Mouse (Mus musculus): ENCODE data around the gene Plk2. TPM values are rescaled to one million over a fixed set of nuclear protein-coding genes. Genes with fewer than 3 reads are reported as not detected.

The Plk2 gene
- polyA plus RNA-seq, 1 experiment from 2014 or later = 196 TPM

DNA sequence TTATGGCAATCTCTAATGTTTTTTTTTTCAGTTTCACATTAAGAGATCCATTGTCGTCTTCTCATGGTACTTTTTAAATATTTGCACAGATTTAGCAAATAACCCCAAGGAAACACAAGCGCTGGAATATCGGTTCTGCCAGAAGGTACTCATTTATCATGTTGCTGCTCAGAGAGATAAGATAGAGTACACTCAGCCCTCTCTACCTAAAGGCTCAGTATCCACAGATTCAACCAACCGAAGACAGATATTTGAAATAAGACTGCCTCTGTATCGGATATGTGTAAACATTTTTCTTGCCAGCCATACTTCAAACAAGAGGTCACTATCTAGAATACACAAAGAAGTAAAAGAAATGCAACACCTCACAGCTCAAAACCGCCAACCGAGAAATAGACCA is 27.6 kb downstream of the Plk2 start:
- Histone ChIP-seq H3K36me3 (ENCODE audit: control insufficient read depth, insufficient read depth, low read length) (no peaks in the 10 kb centered on the region), H3K4me2 (ENCODE audit: low read length) (no peak overlapping the region), H3K27ac (replicated peaks; ENCODE audit: low read depth, low read length) (no peak overlapping the region), H3K9ac (replicated peaks; ENCODE audit: low read length) (no peak overlapping the region), H3K4me3 (replicated peaks; ENCODE audit: low read depth, low read length) (no peak overlapping the region), H3K4me1 (ENCODE audit: control insufficient read depth, insufficient read depth, low read length) (no peaks in the 10 kb centered on the region), H3K27me3 (ENCODE audit: control insufficient read depth, insufficient read depth, low read length) (no peaks in the 10 kb centered on the region), H3K9me3 (ENCODE audit: control insufficient read depth, low read length) (no peaks in the 10 kb centered on the region)
- WGBS = 91% methylated on average over 7 of the region's 7 CpGs
- ATAC-seq (ENCODE audit: low FRiP score, low TSS enrichment) (no peak), DNase-seq (no peak)

- H3K4me3 ChIP-seq (replicated peaks; ENCODE audit: low read depth, low read length) = no peak overlapping the region
- no peaks in the 10 kb centered on the region for H3K36me3 ChIP-seq (ENCODE audit: control insufficient read depth, insufficient read depth, low read length)
- H3K9me3 ChIP-seq (ENCODE audit: control insufficient read depth, low read length) = no peaks in the 10 kb centered on the region
- H3K27ac ChIP-seq (replicated peaks; ENCODE audit: low read depth, low read length) = no peak overlapping the region
- H3K9ac ChIP-seq (replicated peaks; ENCODE audit: low read length) = no peak overlapping the region
- no peak for ATAC-seq (ENCODE audit: low FRiP score, low TSS enrichment)
- no peak for DNase-seq
- H3K4me2 ChIP-seq (ENCODE audit: low read length) = no peak overlapping the region
- H3K4me1 ChIP-seq (ENCODE audit: control insufficient read depth, insufficient read depth, low read length) = no peaks in the 10 kb centered on the region
- no peaks in the 10 kb centered on the region for H3K27me3 ChIP-seq (ENCODE audit: control insufficient read depth, insufficient read depth, low read length)
- WGBS = 87% methylated on average over 8 of the region's 8 CpGs
These were observed 30.8 kb downstream of the Plk2 start for GRCm38 (mm10) chr13:110425512-110426222.

GRCm38 (mm10) chr13:110431388-110431787 is 36.5 kb downstream of the Plk2 start:
- Histone ChIP-seq H3K9ac (replicated peaks; ENCODE audit: low read length) (no peak overlapping the region), H3K4me1 (ENCODE audit: control insufficient read depth, insufficient read depth, low read length) (no peaks in the 10 kb centered on the region), H3K4me3 (replicated peaks; ENCODE audit: low read depth, low read length) (no peak overlapping the region), H3K27ac (replicated peaks; ENCODE audit: low read depth, low read length) (no peak overlapping the region), H3K9me3 (ENCODE audit: control insufficient read depth, low read length) (no peaks in the 10 kb centered on the region), H3K4me2 (ENCODE audit: low read length) (no peak overlapping the region), H3K36me3 (ENCODE audit: control insufficient read depth, insufficient read depth, low read length) (no peaks in the 10 kb centered on the region), H3K27me3 (ENCODE audit: control insufficient read depth, insufficient read depth, low read length) (no peaks in the 10 kb centered on the region)
- ATAC-seq (ENCODE audit: low FRiP score, low TSS enrichment) (no peak), DNase-seq (no peak)

DNA sequence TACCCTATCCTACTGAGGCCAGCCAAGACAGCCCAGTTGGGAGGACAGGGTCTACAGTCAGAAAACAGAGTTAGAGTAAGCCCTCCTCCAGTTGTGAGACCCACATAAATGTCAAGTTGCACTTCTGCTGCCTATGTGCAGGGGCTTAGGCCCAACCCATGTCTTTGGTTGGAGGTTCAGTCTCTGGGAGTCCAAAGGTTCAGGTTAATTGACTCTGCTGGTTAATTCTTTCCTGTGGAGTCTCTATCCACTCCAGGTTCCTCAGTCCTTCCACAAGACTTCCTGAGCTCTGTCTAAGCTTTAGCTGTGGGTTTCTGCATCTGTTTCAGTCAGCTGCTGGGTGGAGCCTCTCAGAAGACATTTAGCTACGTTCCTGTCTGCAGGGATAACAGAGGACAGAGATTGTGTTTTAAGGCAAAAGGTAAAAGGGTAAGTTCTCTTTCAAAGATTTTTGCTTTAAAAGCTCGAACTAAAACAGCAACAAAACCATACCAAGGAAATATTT is 37.3 kb downstream of the Plk2 start:
- Histone ChIP-seq H3K27me3 (ENCODE audit: control insufficient read depth, insufficient read depth, low read length) (no peaks in the 10 kb centered on the region), H3K4me2 (ENCODE audit: low read length) (no peak overlapping the region), H3K36me3 (ENCODE audit: control insufficient read depth, insufficient read depth, low read length) (no peaks in the 10 kb centered on the region), H3K4me3 (replicated peaks; ENCODE audit: low read depth, low read length) (no peak overlapping the region), H3K27ac (replicated peaks; ENCODE audit: low read depth, low read length) (no peak overlapping the region), H3K9ac (replicated peaks; ENCODE audit: low read length) (no peak overlapping the region), H3K9me3 (ENCODE audit: control insufficient read depth, low read length) (no peaks in the 10 kb centered on the region), H3K4me1 (ENCODE audit: control insufficient read depth, insufficient read depth, low read length) (no peaks in the 10 kb centered on the region)
- no peak for ATAC-seq (ENCODE audit: low FRiP score, low TSS enrichment)
- DNase-seq = no peak
- 77% methylated on average over 2 of the region's 2 CpGs for WGBS

DNA sequence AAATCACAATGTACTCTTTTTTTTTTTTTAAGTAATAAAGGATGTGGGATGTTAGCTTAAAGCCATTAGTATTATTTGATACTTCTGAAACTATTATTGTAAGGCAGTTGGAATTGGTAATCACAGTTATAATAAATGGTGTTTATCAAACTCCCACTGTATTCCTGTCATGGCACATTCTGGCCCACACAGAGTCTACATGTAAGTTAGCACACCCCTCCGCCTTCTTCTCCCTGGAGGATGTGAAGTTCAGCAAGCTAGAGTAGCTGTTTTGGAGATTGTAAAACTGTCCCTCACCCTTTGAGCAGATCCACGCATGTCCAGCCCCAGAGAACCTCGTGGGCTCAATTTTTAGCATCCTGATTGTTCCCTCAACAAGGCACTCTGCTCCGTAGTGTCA is 37.8 kb downstream of the Plk2 start:
- Histone ChIP-seq H3K27ac (replicated peaks; ENCODE audit: low read depth, low read length) (no peak overlapping the region), H3K4me3 (replicated peaks; ENCODE audit: low read depth, low read length) (no peak overlapping the region), H3K4me2 (ENCODE audit: low read length) (no peak overlapping the region), H3K9ac (replicated peaks; ENCODE audit: low read length) (no peak overlapping the region), H3K9me3 (ENCODE audit: control insufficient read depth, low read length) (no peaks in the 10 kb centered on the region), H3K27me3 (ENCODE audit: control insufficient read depth, insufficient read depth, low read length) (no peaks in the 10 kb centered on the region), H3K36me3 (ENCODE audit: control insufficient read depth, insufficient read depth, low read length) (no peaks in the 10 kb centered on the region), H3K4me1 (ENCODE audit: control insufficient read depth, insufficient read depth, low read length) (no peaks in the 10 kb centered on the region)
- no peak for ATAC-seq (ENCODE audit: low FRiP score, low TSS enrichment)
- no peak for DNase-seq
- WGBS = 90% methylated on average over 4 of the region's 4 CpGs

DNA sequence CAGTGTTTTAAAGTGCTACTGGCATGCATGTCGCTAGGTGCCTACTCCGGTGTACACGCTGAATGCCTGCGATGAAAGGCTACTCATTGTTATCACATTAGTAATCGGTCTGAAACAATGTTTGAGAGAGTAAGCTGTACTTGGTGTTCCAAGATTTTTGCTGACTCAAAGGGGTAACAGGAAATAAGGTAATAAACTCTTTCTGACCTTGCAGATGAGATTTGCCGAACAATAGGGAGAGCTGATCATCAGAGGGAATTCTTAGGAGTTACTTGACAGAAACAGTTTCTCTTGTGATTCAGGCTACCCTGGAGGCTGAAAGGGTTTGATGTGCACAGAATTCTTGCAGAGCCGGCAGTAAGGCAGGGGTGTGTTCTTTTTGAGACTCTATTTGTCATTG is 41.8 kb downstream of the Plk2 start:
- Histone ChIP-seq H3K36me3 (ENCODE audit: control insufficient read depth, insufficient read depth, low read length) (no peaks in the 10 kb centered on the region), H3K4me1 (ENCODE audit: control insufficient read depth, insufficient read depth, low read length) (no peaks in the 10 kb centered on the region), H3K4me3 (replicated peaks; ENCODE audit: low read depth, low read length) (no peak overlapping the region), H3K4me2 (ENCODE audit: low read length) (no peak overlapping the region), H3K9ac (replicated peaks; ENCODE audit: low read length) (no peak overlapping the region), H3K27ac (replicated peaks; ENCODE audit: low read depth, low read length) (no peak overlapping the region), H3K27me3 (ENCODE audit: control insufficient read depth, insufficient read depth, low read length) (no peaks in the 10 kb centered on the region), H3K9me3 (ENCODE audit: control insufficient read depth, low read length) (no peaks in the 10 kb centered on the region)
- WGBS = 71% methylated on average over 7 of the region's 7 CpGs
- ATAC-seq (ENCODE audit: low FRiP score, low TSS enrichment) = no peak
- no peak for DNase-seq

- no peak for DNase-seq
- WGBS = 90% methylated on average over 9 of the region's 9 CpGs
- no peak overlapping the region for H3K27ac ChIP-seq (replicated peaks; ENCODE audit: low read depth, low read length)
- H3K36me3 ChIP-seq (ENCODE audit: control insufficient read depth, insufficient read depth, low read length) = no peaks in the 10 kb centered on the region
- H3K9me3 ChIP-seq (ENCODE audit: control insufficient read depth, low read length) = no peaks in the 10 kb centered on the region
- no peaks in the 10 kb centered on the region for H3K27me3 ChIP-seq (ENCODE audit: control insufficient read depth, insufficient read depth, low read length)
- H3K4me2 ChIP-seq (ENCODE audit: low read length) = no peak overlapping the region
- H3K9ac ChIP-seq (replicated peaks; ENCODE audit: low read length) = no peak overlapping the region
- H3K4me3 ChIP-seq (replicated peaks; ENCODE audit: low read depth, low read length) = no peak overlapping the region
- H3K4me1 ChIP-seq (ENCODE audit: control insufficient read depth, insufficient read depth, low read length) = no peaks in the 10 kb centered on the region
- no peak for ATAC-seq (ENCODE audit: low FRiP score, low TSS enrichment)
These were observed 43.8 kb downstream of the Plk2 start for GRCm38 (mm10) chr13:110438624-110439023.

DNA sequence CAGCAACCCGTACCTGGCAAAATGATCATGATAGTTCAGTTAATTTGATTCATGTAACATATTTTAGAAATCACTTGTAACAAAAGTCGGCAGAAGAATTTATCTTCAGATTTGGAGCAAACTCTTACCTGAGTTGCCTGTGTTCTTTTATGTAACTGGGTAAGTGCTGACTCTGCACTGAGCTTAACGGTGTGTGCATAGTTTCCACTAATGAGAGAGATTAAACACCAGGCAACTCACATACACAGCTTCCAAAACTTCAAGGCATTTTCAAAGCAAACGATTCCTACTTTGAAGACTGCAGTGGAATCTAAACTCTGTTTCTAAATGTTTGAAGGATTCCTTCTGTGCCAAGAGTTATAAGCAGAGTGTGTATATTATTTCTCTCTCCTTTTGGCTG is 49.5 kb downstream of the Plk2 start:
- ATAC-seq (ENCODE audit: low FRiP score, low TSS enrichment) (no peak), DNase-seq (no peak)
- Histone ChIP-seq H3K4me1 (ENCODE audit: control insufficient read depth, insufficient read depth, low read length) (no peaks in the 10 kb centered on the region), H3K4me3 (replicated peaks; ENCODE audit: low read depth, low read length) (no peak overlapping the region), H3K27ac (replicated peaks; ENCODE audit: low read depth, low read length) (no peak overlapping the region), H3K9me3 (ENCODE audit: control insufficient read depth, low read length) (no peaks in the 10 kb centered on the region), H3K27me3 (ENCODE audit: control insufficient read depth, insufficient read depth, low read length) (no peaks in the 10 kb centered on the region), H3K36me3 (ENCODE audit: control insufficient read depth, insufficient read depth, low read length) (no peaks in the 10 kb centered on the region), H3K9ac (replicated peaks; ENCODE audit: low read length) (no peak overlapping the region), H3K4me2 (ENCODE audit: low read length) (no peak overlapping the region)
- 86% methylated on average over 4 of the region's 4 CpGs for WGBS

GRCm38 (mm10) chr13:110444894-110445293 is 50.0 kb downstream of the Plk2 start:
- Histone ChIP-seq H3K27ac (replicated peaks; ENCODE audit: low read depth, low read length) (no peak overlapping the region), H3K36me3 (ENCODE audit: control insufficient read depth, insufficient read depth, low read length) (no peaks in the 10 kb centered on the region), H3K9me3 (ENCODE audit: control insufficient read depth, low read length) (no peaks in the 10 kb centered on the region), H3K4me2 (ENCODE audit: low read length) (no peak overlapping the region), H3K9ac (replicated peaks; ENCODE audit: low read length) (no peak overlapping the region), H3K27me3 (ENCODE audit: control insufficient read depth, insufficient read depth, low read length) (no peaks in the 10 kb centered on the region), H3K4me1 (ENCODE audit: control insufficient read depth, insufficient read depth, low read length) (no peaks in the 10 kb centered on the region), H3K4me3 (replicated peaks; ENCODE audit: low read depth, low read length) (no peak overlapping the region)
- 34% methylated on average over 3 of the region's 3 CpGs for WGBS
- peak; percentile 15 for DNase-seq
- no peak for ATAC-seq (ENCODE audit: low FRiP score, low TSS enrichment)

All from midbrain, embryonic 14.5 days (tissue).